Mouse (Mus musculus) embryonic facial prominence, embryonic 10.5 days (tissue): ENCODE results near the gene Cdh18. TPM values are rescaled to one million over a fixed set of nuclear protein-coding genes. Genes with fewer than 3 reads are reported as not detected.

Source experiments
- DNase-seq: peaks from one replicate; pipeline ENCODE4 v3.0.0-alpha.2; 2017; ENCODE audit warnings: low spot score
- H3K27ac ChIP-seq: fragments of 300-500 bp; sonication (generic); replicated peaks from 2 replicates; pipeline ENCODE4 v1.5.1; 2016; ENCODE audit warnings: mild to moderate bottlenecking
- H3K27me3 ChIP-seq: fragments of 300-500 bp; sonication (generic); replicated peaks from 2 replicates; pipeline ENCODE4 v1.6.1; 2016; ENCODE audit warnings: low read depth, mild to moderate bottlenecking; ENCODE audit not compliant: poor library complexity, severe bottlenecking
- H3K36me3 ChIP-seq: fragments of 300-500 bp; sonication (generic); replicated peaks from 2 replicates; pipeline ENCODE4 v1.6.1; 2016; ENCODE audit warnings: mild to moderate bottlenecking, moderate library complexity
- H3K4me1 ChIP-seq: fragments of 300-500 bp; sonication (generic); 2 replicates; pipeline ENCODE4 v1.6.1; 2016
- H3K4me3 ChIP-seq: fragments of 300-500 bp; sonication (generic); 2 replicates; pipeline ENCODE4 v1.5.1; 2016; ENCODE audit warnings: mild to moderate bottlenecking, moderate library complexity
- H3K9me3 ChIP-seq: fragments of 300-500 bp; sonication (generic); 2 replicates; pipeline ENCODE4 v1.6.1; 2016; ENCODE audit warnings: mild to moderate bottlenecking
- WGBS: fragments of 180-500 bp; shearing (Covaris S2); methylation state at CpG from one replicate; pipeline ENCODE4 v1.1.7; 2016; 5-methylcytosine and 5-hydroxymethylcytosine counted together
- polyA plus RNA-seq: library from polyadenylated mRNA; unstranded; fragments of >200 nt; fragmentation: Nextera tagmentation; extraction: Ambion mirVana; gene quantifications from 2 replicates; pipeline ENCODE4 v1.2.1, GENCODE M21; 2016

The Cdh18 gene
- polyA plus RNA-seq, 1 experiment from 2014 or later: 0.09 TPM

DNA sequence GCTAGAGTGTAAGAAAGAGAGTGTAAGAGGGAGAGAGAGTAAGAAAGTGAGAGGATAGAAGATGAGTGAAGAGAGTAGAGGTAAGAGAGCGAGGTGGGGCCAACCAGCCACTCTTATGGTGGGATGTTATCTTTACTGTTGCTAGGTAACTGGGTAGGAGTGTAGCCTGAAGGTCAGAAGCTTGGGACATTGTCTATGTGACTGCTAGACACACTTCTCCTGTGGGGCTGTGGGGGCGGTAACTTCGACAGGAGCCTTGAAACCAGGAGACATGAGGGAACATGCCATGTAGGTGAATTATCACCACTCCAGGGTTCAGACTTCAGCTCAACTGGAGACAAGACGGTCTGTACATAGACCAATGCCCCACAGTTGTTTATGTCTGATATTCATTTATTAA is 227.5 kb downstream of the Cdh18 start:
- H3K27ac ChIP-seq: no peak overlapping the region
- H3K36me3 ChIP-seq: no peaks in the 10 kb centered on the region
- H3K27me3 ChIP-seq: no peaks in the 10 kb centered on the region
- no peak overlapping the region for H3K4me3 ChIP-seq
- H3K4me1 ChIP-seq: no peaks in the 10 kb centered on the region
- H3K9me3 ChIP-seq: no peaks in the 10 kb centered on the region
- no peak for DNase-seq
- 90% methylated on average over 4 of the region's 4 CpGs for WGBS

DNA sequence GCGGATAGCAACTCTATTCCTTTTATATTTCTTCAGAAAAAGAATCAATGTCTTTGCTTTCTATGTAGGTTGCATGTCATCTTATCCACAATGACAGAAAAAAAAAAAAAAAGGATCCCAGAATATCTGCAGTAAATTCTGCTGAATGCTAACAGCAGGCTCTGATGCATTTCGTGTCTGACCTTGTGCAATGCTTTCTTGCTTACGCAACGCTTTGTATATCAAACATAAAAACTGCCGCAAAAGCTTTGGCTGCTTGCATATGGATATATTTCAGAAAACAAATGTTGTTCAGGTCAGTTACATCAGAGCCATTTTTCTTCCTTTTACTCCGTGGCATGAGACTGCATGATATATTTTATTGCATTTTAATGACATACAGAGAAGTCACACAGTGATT is 240.9 kb downstream of the Cdh18 start:
- Histone ChIP-seq H3K27me3 (no peaks in the 10 kb centered on the region), H3K4me3 (no peak overlapping the region), H3K4me1 (no peaks in the 10 kb centered on the region), H3K9me3 (no peaks in the 10 kb centered on the region), H3K27ac (no peak overlapping the region), H3K36me3 (no peaks in the 10 kb centered on the region)
- no peak for DNase-seq
- 92% methylated on average over 6 of the region's 6 CpGs for WGBS

DNA sequence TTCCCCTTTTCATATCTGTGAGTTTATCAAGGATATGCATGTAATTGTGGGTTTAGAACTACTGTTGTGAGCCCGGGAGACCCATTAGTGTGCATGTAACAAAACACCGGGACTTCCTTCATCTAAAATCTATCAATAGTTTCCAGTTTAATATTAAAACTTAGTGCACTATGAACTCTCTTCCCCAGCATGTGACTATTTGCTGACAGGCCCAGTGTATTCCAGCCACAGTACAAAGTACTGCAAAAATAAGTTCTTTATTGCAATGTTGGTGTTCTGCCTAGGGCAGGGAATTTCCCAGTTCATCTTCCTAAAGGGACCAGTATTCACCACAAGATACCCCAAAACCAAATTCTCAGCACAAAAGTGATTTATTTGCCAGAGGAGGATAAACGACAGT is 243.0 kb downstream of the Cdh18 start:
- Histone ChIP-seq H3K4me3 (no peak overlapping the region), H3K9me3 (no peaks in the 10 kb centered on the region), H3K4me1 (no peaks in the 10 kb centered on the region), H3K36me3 (no peaks in the 10 kb centered on the region), H3K27me3 (no peaks in the 10 kb centered on the region), H3K27ac (no peak overlapping the region)
- 91% methylated on average over 3 of the region's 3 CpGs for WGBS
- no peak for DNase-seq

DNA sequence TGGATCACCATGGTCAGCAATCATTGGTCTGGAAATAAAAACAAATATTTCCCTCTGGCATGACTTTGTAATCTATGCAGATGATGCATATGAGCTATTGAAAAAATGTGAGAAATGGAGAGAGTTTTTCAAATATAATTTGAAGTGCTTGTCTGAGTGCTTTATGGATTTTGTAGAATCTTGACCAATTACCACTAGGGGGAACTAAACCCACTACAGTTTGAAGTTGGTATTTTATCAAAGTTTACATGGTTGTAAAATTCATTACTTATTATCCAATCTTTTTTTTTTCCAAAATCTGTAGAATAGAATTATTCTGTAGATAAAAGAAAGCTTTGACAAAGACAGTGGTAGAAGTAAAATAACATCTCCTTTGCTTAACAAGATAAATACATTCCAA is 284.3 kb downstream of the Cdh18 start:
- Histone ChIP-seq H3K9me3 (no peaks in the 10 kb centered on the region), H3K36me3 (no peaks in the 10 kb centered on the region), H3K4me1 (no peaks in the 10 kb centered on the region), H3K27me3 (no peaks in the 10 kb centered on the region), H3K4me3 (no peak overlapping the region), H3K27ac (no peak overlapping the region)
- no peak for DNase-seq

DNA sequence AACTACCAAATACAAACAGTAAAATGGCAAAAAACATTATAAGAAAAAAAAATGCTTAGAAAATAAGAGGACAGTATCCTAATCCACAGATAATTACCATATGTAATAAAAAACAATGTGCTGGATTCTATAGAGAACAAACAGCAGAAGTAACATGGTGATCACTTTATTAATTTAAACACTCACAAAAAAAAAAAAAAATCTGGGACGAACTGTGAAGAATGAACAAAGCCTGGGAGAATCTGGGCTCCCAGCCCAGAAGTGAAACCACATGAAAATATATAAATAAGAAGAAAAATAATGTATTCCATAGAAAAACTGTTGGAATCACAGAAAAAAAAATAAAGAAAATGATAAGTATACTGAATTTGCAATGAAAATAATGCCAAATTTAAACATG is 288.4 kb downstream of the Cdh18 start:
- H3K4me1 ChIP-seq: no peaks in the 10 kb centered on the region
- DNase-seq: no peak
- no peaks in the 10 kb centered on the region for H3K9me3 ChIP-seq
- no peaks in the 10 kb centered on the region for H3K27me3 ChIP-seq
- no peak overlapping the region for H3K4me3 ChIP-seq
- WGBS: 96% methylated on average over 1 of the region's 1 CpGs
- H3K27ac ChIP-seq: no peak overlapping the region
- H3K36me3 ChIP-seq: no peaks in the 10 kb centered on the region

DNA sequence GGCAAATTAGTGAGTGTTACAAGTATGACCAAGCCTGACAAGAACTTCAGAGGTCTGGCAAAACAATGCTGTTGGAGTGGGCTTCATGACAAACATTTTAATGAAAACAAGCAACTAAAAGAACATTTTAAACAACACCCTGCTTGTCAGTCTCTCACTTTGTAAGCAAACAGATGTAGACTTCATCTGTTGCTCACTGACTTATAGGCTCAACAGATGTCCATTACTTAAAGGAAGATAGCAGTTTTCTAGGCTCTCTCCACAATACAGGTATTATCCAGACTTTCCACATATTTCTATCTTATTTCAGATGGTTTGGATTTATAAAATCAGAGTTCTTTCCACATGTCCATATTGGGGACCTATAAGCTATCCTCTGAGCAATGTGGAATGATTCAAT is 308.9 kb downstream of the Cdh18 start:
- Histone ChIP-seq H3K36me3 (no peaks in the 10 kb centered on the region), H3K27me3 (no peaks in the 10 kb centered on the region), H3K4me3 (no peak overlapping the region), H3K4me1 (no peaks in the 10 kb centered on the region), H3K27ac (no peak overlapping the region), H3K9me3 (no peaks in the 10 kb centered on the region)
- DNase-seq: no peak

DNA sequence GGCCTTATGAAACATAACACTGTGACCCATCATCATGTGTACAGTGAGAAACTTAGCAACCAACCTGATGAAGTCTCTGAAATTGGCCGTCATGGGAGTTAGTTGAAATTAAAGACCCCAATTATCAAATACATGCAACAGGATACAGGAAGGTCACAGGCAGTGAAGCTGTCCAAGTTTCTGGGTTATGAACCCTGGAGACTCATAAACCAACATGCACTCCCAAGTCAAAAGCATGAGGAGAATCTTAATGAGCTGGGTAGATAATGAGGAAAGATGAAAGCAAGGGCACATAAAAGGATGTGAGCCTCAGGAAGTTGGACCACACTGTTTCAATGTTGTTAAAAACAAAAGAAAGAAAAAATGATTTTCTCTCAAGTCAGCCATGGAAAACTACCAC is 321.9 kb downstream of the Cdh18 start:
- DNase-seq: no peak

DNA sequence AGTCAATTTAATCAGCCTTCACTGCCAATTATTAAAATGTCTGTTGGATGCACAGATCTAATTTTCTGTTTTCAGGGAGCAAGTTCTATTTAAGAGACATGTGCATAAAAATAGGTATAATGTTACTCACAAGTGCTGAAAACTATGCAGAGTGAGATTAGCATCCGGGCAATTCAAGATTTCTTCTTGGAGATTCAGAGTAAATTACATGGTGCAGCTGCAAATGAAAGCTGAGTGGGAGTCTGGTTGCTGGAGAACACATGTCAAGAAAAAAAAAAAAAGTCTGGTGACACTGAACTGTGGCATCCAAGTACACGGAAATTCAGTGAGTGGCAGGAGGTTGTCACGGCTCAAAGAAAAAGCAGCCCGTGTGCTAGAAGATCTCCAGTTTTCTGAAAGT is 348.9 kb downstream of the Cdh18 start:
- no peak overlapping the region for H3K4me3 ChIP-seq
- H3K36me3 ChIP-seq: no peaks in the 10 kb centered on the region
- 74% methylated on average over 4 of the region's 4 CpGs for WGBS
- no peak for DNase-seq
- H3K27ac ChIP-seq: no peak overlapping the region
- no peaks in the 10 kb centered on the region for H3K27me3 ChIP-seq
- no peaks in the 10 kb centered on the region for H3K4me1 ChIP-seq
- no peaks in the 10 kb centered on the region for H3K9me3 ChIP-seq

More for the DNA sequence above, 321.9 kb downstream of the Cdh18 start:
- no peak overlapping the region for H3K4me3 ChIP-seq
- no peaks in the 10 kb centered on the region for H3K27me3 ChIP-seq
- H3K4me1 ChIP-seq: no peaks in the 10 kb centered on the region
- H3K27ac ChIP-seq: no peak overlapping the region
- 58% methylated on average over 1 of the region's 1 CpGs for WGBS
- H3K9me3 ChIP-seq: no peaks in the 10 kb centered on the region
- no peaks in the 10 kb centered on the region for H3K36me3 ChIP-seq

DNA sequence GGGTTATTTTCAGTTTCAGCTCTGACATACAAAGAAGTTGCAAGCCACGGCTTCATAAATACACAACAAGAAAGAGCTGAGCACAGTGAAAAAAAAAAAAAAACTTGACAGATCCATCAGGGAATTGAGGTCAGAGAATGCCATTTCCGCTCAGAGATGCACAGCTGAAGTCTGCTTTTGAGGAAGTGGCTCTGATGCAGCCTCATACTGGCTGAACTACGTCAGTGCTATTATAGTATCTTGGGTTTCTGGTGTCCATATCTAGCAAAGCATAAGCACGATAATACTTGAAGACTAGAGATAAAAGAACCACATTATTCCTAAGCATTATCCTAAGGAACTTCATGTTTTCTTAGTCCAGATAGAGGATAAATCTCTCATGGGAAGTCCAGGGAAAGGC is 349.4 kb downstream of the Cdh18 start:
- Histone ChIP-seq H3K27me3 (no peaks in the 10 kb centered on the region), H3K4me1 (no peaks in the 10 kb centered on the region), H3K4me3 (no peak overlapping the region), H3K9me3 (no peaks in the 10 kb centered on the region), H3K27ac (no peak overlapping the region), H3K36me3 (no peaks in the 10 kb centered on the region)
- 77% methylated on average over 4 of the region's 4 CpGs for WGBS
- no peak for DNase-seq

DNA sequence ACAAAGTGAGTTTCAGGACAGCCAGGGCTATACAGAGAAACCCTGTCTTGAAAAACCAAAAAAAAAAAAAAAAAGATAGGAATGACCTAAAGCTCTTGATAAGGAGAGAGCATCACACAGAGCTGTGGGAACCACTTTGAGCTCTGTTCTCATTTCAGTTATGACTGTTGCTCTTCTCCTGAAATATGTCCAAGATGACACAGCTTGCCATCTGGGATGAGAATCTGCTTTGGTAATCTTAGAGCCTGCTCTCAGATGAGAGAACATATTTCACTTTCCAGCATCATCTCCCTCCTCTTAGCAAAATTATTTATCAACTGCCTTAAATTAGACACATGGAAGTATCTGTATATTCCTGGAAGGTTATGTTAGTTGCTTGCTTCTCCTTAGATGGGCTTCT is 365.6 kb downstream of the Cdh18 start:
- DNase-seq: no peak
- Histone ChIP-seq H3K4me1 (no peaks in the 10 kb centered on the region), H3K4me3 (no peak overlapping the region), H3K27me3 (no peaks in the 10 kb centered on the region), H3K36me3 (no peaks in the 10 kb centered on the region), H3K9me3 (no peaks in the 10 kb centered on the region), H3K27ac (no peak overlapping the region)

DNA sequence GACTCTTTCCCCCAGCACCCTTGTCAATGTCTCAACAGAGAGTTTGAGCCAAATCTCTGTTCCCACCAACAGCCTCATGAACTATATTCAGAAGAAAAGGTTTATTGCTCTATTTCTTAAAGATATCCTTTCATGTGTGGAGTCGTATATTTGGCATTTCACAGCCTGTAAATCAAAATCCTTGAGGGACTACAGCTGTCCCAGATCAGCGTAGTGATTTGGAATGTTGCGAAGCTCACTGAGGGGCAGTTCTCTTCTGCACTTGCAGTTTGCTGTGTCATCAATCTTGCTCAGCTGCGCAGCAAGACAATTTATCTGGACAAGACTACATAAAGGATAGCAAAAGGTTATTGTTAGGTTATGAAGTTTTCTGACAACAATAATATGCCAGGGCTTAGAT is 385.5 kb downstream of the Cdh18 start:
- no peak overlapping the region for H3K4me3 ChIP-seq
- no peaks in the 10 kb centered on the region for H3K27me3 ChIP-seq
- 83% methylated on average over 4 of the region's 4 CpGs for WGBS
- DNase-seq: no peak
- no peaks in the 10 kb centered on the region for H3K4me1 ChIP-seq
- no peaks in the 10 kb centered on the region for H3K36me3 ChIP-seq
- no peak overlapping the region for H3K27ac ChIP-seq
- no peaks in the 10 kb centered on the region for H3K9me3 ChIP-seq

DNA sequence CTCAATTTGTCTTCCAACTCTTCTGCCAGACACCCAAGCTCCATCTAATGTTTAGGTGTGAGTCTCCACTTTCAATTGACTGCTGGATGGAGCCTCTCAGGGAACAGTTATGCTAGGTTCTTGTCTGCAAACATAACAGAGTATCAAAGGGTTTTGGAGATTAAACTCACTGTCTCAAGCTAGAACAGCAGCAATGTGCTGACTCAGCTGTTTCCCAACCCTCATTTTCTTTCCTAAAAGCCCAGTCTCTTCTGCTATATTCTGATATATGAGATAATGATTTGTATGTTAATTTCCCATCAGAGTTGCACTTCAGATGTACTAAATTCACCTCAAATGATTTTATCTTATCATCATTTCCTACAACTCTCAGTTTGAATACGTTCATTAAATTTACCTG is 398.4 kb downstream of the Cdh18 start:
- DNase-seq: no peak
- no peaks in the 10 kb centered on the region for H3K27me3 ChIP-seq
- no peak overlapping the region for H3K4me3 ChIP-seq
- no peaks in the 10 kb centered on the region for H3K9me3 ChIP-seq
- H3K27ac ChIP-seq: no peak overlapping the region
- H3K4me1 ChIP-seq: no peaks in the 10 kb centered on the region
- WGBS: 85% methylated on average over 1 of the region's 1 CpGs
- H3K36me3 ChIP-seq: no peaks in the 10 kb centered on the region

DNA sequence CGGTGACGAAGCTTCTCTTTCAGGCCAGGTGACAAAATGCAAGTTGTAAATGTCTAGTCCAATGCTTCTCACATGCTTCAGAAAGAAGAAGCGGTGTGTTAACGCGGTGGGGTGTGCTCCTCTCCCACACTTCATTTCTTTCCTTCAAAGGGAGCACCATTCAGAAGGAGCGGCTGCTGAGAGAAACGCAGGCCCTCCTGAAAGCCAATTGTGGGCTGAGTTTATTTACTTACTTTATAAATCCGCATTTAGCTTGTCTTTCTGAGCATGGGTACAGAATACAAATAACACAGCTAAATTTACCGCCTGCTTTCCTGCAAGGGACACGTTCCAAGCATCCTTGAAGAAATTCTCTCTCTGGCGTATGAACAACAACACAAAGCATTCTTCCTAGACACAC is 420.6 kb downstream of the Cdh18 start:
- Histone ChIP-seq H3K4me1 (no peaks in the 10 kb centered on the region), H3K9me3 (no peaks in the 10 kb centered on the region), H3K36me3 (no peaks in the 10 kb centered on the region), H3K4me3 (no peak overlapping the region), H3K27ac (no peak overlapping the region), H3K27me3 (no peaks in the 10 kb centered on the region)
- DNase-seq: no peak
- 85% methylated on average over 11 of the region's 11 CpGs for WGBS

DNA sequence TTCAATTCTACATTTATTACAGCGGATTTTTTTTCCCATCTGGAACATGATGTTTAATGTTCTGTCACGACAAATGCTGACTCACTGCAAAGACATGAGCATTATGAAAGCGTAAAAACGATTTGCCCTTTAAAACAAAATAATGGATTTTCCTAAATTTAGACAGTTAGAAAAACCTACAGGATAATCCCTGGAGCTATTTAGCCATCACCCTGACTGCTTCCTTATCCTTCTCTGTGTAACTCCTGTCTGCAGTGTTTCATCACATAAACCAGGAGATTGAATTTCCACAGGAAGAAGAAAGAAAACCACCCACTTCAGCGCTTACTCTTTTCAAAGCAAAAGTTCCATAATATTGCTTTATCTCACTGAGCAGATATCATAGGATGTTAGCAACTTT is 431.3 kb downstream of the Cdh18 start:
- no peaks in the 10 kb centered on the region for H3K9me3 ChIP-seq
- H3K27ac ChIP-seq: no peak overlapping the region
- DNase-seq: no peak
- no peaks in the 10 kb centered on the region for H3K36me3 ChIP-seq
- 83% methylated on average over 5 of the region's 5 CpGs for WGBS
- no peak overlapping the region for H3K4me3 ChIP-seq
- no peaks in the 10 kb centered on the region for H3K27me3 ChIP-seq
- H3K4me1 ChIP-seq: no peaks in the 10 kb centered on the region
